Mouse (Mus musculus) lung, adult 18-20 months (tissue): ENCODE results near the gene 4930579F01Rik.

Experiments
- DNase-seq, 2 experiments: peaks; one replicate each; pipeline ENCODE4 v3.0.0; 2022; ENCODE audit warnings: mixed read lengths in 2 of 2

4930579F01Rik gene

DNA sequence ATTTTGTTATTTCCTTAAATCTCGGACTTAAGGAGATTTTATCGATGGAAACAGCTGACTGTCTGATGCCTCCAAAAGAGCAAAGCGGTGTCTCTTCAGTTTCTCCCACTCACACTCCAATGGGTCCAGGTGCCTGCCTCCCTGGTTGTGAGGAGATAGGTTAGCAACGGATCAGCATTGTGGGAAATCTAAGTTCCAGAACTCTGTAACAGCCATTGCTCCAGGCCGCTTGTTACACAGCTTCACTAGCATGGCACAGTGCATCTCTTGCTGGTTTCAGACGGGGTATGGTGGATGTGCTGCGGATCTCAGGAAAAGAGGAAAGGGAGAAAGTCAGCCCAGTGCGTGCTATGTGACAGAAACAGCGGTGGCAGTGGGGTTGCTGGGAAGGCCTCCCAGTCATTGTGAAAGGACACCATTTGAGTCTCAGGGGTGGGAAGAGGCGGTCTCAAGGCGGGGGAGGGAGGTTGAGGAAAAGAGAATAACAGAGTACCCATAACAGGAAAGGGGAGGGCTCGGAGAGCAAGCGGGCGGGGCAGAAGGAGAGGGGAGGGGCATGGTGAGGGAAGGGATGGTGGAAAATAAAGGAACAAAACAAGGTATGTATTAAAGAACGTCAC lies at the start of gene 4930579F01Rik:
Gene 4930579F01Rik, minus strand, starts transcription at position 143 of the 620 bp plus-strand sequence.
- no peak for DNase-seq

GRCm38 (mm10) chr3:138242933-138243332 lies 49.3 kb upstream of the 4930579F01Rik start:
- DNase-seq: no peak

GRCm38 (mm10) chr3:138242021-138242726 lies 48.5 kb upstream of the 4930579F01Rik start:
- no peak for DNase-seq

DNA sequence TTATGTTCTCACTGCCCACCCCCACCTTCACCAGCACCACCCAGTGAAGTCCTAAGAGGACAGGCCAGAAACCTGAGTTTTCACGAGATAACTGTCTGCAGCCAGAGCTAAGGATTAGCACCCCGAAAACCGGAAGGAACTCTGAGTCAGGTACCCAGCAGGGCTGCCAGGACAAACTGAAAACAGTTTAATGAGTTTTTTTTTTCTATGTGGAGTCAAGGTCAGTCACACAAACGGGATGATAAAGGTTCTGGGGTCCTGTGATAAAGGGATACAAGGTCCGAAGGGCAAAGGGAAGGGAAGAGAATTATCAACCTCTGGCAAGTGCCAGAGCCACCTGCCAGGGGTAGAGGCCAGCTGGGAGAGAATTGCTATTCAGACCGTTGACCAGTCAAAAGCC lies 47.7 kb upstream of the 4930579F01Rik start:
- no peak for DNase-seq

- DNase-seq: no peak
These were observed 47.3 kb upstream of the 4930579F01Rik start for GRCm38 (mm10) chr3:138240942-138241341.

DNA sequence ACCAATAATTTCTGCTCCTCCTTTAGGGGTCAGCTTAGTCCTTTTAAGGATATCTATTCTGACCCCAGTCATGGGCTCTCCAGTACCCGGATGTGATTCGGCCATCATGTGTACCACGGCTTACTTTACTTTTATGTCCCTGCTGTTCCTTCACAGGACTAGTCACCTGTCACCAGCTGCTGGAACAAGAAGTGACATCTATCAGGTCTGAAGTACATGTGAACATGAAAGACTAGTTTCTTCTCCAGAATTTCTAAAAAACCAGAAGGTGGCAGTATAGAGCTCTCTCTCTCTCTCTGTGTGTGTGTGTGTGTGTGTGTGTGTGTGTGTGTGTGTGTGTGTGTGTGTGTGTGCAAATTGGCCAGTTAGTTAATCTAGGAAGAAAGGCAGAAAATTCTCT lies 46.8 kb upstream of the 4930579F01Rik start:
- no peak for DNase-seq

DNA sequence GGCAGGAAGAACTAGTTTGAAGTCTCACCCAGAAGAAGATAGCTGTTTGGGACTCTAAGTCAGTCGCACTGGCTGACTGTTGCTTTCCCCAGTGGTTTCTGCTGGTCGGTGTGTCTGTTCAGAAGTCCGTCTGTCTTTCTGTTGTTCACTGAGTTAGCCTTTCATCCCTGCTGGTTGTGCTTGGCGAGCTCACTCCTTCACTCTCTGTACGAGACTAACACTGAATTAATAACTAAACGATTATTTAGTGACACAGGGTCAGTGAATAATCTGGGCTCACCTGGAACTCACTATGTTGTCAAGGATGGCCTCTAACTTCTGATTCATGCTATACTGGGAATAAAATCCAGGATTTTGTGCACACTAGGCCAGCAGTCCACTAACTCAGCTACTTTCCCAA lies 45.8 kb upstream of the 4930579F01Rik start:
- no peak for DNase-seq

DNA sequence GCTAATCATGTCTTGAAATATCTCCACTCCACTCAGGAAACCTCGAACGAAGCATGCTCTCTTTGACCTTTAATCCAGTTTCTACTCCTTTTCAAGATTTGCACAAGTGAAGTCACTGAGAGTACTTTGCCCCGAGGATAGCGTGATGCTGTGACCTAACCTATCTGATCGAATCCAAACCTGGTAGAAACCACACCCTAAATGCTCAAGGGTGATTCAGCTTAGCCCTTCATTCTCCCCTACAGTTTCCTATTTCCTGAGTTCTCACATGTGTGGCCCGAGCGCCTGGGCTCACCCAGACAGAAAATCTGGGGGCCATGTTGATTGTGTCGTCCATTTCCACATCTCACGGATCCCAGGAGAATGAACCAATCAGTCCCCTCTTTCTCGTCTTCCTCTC lies 44.4 kb upstream of the 4930579F01Rik start:
- no peak for DNase-seq

GRCm38 (mm10) chr3:138236546-138237163 lies 43.0 kb upstream of the 4930579F01Rik start:
- no peak for DNase-seq

GRCm38 (mm10) chr3:138231531-138231930 lies 37.9 kb upstream of the 4930579F01Rik start:
- no peak for DNase-seq

- DNase-seq: no peak
These were observed 36.6 kb upstream of the 4930579F01Rik start for GRCm38 (mm10) chr3:138230266-138230665.

DNA sequence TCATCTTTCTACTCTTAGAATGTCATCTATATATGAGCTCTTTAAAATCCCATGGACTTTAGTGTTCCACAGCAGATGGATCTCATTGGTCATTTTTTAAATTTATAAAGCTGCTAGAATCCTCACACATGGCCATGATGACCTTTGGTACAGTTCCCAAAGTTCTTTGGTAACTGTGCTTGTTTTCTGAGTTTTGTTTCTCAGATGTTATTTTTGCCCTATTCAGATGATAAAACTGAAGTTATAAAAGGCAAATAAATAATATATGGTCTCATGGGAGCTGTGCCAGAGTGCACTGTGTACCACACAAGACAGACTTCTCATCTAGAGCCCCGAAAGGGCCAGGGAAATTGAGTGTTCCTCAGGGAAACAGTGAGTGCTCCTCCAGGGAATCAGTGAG lies 35.8 kb upstream of the 4930579F01Rik start:
- no peak for DNase-seq

DNA sequence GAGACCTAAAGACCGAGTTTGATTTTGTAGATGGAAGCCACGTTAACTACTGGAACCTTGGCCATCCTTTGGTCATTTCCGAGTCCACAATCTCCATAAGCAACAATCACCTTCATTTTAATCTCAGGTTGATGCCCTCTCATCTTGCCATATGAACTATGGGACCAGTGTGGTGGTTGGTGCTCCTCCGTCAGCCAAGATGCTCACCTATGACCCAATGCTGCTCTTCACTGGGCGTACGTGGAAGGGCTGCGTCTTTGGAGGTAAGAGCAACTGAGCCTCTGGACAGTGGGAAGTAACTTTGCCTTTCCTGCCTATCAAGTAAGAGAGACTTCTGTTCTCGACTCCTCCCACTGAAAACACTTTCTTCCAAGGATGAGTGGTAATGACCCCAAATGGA lies 34.2 kb upstream of the 4930579F01Rik start:
- DNase-seq: no peak

DNA sequence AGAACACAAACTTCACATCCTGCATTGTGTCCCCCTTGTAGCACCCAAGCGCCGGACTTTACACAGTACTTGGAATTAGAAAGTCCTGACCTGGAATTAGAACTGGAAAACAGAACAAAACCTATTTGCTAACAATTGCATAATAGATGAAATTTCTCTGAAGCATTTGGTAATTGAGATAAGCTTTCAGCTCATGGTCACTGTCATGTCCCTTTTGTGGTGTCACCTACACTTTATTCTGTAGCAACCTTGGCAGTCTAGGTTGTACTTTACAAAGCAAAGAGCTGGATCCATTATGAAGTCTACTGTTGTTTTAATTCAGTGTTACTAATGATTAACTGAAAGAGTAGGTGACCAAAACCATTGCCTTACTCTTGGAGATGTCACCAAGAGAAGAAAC lies 33.5 kb upstream of the 4930579F01Rik start:
- no peak for DNase-seq

DNA sequence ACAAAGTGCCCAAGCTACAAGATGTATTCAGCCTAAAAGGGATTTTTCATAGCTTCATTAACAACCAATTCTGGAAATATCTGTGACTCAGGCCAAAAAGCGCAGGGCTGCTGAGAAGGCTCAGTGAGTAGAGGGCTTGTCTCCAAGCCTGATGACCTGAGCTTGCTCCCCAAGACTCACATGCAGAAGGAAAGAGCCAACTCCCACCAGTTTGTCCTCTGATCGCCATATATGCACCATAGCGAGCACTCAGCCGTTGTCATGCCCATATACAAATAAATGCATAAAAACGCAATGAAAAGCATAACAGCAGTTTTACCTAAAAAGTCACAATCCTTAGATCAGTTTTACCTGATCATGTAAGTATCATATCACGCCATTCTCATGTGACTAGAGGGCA lies 32.9 kb upstream of the 4930579F01Rik start:
- no peak for DNase-seq

DNA sequence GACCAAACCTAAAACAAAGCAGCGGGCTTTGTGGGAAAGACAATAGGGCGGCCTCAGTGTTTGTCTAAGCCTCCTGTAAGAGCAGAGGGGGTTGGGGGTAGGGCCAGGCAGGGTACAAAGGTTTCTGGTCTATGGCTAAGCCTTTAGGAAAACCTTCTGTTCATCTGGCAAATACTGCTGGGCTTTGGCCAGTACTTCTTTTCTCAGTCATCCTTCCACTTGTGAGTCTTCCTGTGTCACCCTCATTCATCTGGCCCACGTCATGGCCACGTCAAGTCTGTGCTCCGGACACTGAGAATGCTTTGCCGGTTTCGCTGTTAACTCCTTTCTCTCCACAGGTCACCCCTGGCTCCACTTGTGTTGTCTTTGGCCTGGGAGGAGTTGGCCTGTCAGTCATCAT lies 32.2 kb upstream of the 4930579F01Rik start:
- DNase-seq: peak in 1 of 2 experiments; percentile 45

DNA sequence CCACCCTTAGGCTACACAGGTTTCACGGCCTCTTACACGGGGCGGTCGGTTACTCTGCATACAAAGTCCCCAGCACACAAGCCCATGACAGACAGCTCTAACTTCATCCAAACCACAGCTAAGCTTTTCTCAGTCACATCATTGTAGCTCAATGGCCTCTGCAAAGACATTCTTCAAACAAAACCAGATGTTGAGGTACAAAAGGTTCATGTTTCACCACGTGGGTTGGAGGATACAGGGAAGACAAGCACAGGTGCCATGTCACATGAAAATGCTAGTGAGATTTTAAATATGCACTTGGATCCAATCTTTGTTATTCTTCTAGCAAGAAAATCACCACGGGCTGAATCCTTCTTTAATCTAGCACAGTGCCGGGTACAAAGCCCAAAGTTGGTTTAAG lies 31.7 kb upstream of the 4930579F01Rik start:
- no peak for DNase-seq

- no peak for DNase-seq
These were observed 30.8 kb upstream of the 4930579F01Rik start for GRCm38 (mm10) chr3:138224363-138224954.

- peak; percentile 31 to 76 for DNase-seq
These were observed 29.3 kb upstream of the 4930579F01Rik start for GRCm38 (mm10) chr3:138222952-138223351.

- no peak for DNase-seq
These were observed 28.9 kb upstream of the 4930579F01Rik start for GRCm38 (mm10) chr3:138222511-138222910.

DNA sequence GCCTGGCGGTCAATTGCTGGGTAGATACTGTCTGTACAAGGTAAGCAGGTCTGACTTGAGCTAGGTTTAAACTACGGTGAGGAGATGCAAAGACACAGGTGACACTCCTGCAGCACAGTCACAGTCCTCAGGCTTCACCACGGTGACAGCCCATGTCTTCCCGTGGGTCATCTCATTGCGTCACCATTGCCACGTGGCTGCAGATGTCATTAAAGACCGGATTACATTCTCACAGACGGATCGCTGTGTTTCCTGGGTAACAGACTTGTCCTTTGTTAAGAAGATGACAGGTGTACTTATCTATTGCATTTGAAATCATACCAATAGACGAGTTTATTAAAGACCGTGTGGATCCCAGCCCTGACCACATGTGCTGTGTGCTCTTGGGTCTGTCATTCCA lies 27.5 kb upstream of the 4930579F01Rik start:
- DNase-seq: no peak

GRCm38 (mm10) chr3:138217631-138218264 lies 24.1 kb upstream of the 4930579F01Rik start, which contains the start of gene Adh7:
Gene Adh7, plus strand, starts transcription at chr3:138217760.
- DNase-seq: no peak

DNA sequence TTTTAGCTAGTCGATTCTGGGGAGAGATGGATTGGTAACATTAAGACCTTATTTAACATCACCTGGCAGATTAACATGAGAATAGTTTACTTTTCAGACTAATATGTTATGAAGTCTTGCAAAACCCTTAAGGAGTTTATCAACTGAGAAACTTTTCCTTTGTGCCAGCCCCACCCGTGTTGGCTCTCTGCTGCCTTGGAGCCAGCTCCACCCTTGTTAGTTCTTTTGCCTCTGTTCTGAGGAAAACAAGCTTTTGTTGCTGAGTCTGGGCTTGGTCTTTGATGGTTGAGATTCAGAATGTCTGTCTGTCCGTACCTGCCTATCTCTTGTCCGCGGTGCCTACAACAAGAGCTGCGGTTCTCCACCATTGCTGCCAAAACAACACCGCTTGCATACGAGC lies 22.5 kb upstream of the 4930579F01Rik start:
- peak; percentile 30 to 45 for DNase-seq
